Mouse (Mus musculus): ENCODE measurements around the gene Gm37240.

DNA sequence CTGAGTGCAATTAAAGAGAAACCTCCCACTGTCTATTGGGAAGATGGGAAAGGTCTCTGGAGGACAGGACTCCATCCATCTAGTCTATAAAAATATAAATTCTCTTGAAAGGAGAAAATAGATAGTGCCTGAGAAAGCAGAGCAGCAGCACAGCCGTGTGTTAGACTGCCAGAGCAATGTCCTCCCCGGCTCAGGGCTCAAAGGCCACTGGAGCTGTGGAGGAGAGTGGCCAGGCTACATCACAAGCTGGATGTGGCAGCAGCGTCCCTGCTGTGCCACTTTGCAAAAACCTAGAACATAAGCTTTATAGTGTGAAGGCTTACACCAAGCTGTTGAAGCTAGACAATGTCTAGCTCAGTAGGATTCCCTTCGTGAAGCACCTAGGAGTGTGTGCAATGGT, 138.0 kb downstream of the Gm37240 start:
- no peak for TF ChIP-seq CTCF (IDR thresholded peaks at IDR 0.05; ENCODE audit: low read depth)
- no peak for TF ChIP-seq EP300 (optimal IDR thresholded peaks at IDR 0.05)
